Mouse (Mus musculus) lung, postnatal 0 days (tissue): ENCODE results near the gene Birc3. TPM values are rescaled to one million over a fixed set of nuclear protein-coding genes. Genes with fewer than 3 reads are reported as not detected.

Experiments
- ATAC-seq: fragments of 200-750 bp; cut with Nextera tagmentation; 2 replicates; pipeline ENCODE4 v1.8.0; 2017; ENCODE audit warnings: moderate library complexity
- DNase-seq: peaks from one replicate; pipeline ENCODE4 v3.0.0-alpha.2; 2016; ENCODE audit warnings: low spot score
- H3K27ac ChIP-seq: fragments of 300-500 bp; sonication (generic); 2 replicates; pipeline ENCODE4 v1.5.1; 2014; ENCODE audit warnings: antibody characterized with exemption, mild to moderate bottlenecking, low read length, mixed read lengths
- H3K27me3 ChIP-seq: fragments of 300-500 bp; sonication (generic); replicated peaks from 2 replicates; pipeline ENCODE4 v1.6.1; 2014; ENCODE audit warnings: low read length, mixed read lengths; ENCODE audit not compliant: insufficient read depth
- H3K36me3 ChIP-seq: fragments of 300-500 bp; sonication (generic); 2 replicates; pipeline ENCODE4 v1.6.1; 2014; ENCODE audit warnings: low read length, mixed read lengths; ENCODE audit not compliant: insufficient read depth
- H3K4me1 ChIP-seq: fragments of 300-500 bp; sonication (generic); 2 replicates; pipeline ENCODE4 v1.6.1; 2014; ENCODE audit warnings: antibody characterized with exemption, low read depth, low read length, mixed read lengths; ENCODE audit not compliant: insufficient read depth
- H3K4me2 ChIP-seq: fragments of 300-500 bp; sonication (generic); replicated peaks from 2 replicates; pipeline ENCODE4 v1.6.1; 2014; ENCODE audit warnings: low read depth, mild to moderate bottlenecking, low read length, moderate library complexity, mixed read lengths
- H3K4me3 ChIP-seq: fragments of 300-500 bp; sonication (generic); 2 replicates; pipeline ENCODE4 v1.5.1; 2014; ENCODE audit warnings: low read depth, low read length
- H3K9ac ChIP-seq: fragments of 300-500 bp; sonication (generic); replicated peaks from 2 replicates; pipeline ENCODE4 v1.6.1; 2014; ENCODE audit warnings: low read depth, mild to moderate bottlenecking
- H3K9me3 ChIP-seq: fragments of 300-500 bp; sonication (generic); 2 replicates; pipeline ENCODE4 v1.6.1; 2016; ENCODE audit warnings: low read length, mixed read lengths
- CTCF ChIP-seq: IDR thresholded peaks from 2 replicates; pipeline ENCODE4 v1.5.1; 2016; ENCODE audit warnings: antibody characterized with exemption, mild to moderate bottlenecking
- EP300 ChIP-seq: IDR thresholded peaks from 2 replicates; pipeline ENCODE4 v1.6.1; 2016; ENCODE audit warnings: antibody characterized with exemption, mild to moderate bottlenecking, control low read depth
- WGBS: fragments of 180-500 bp; shearing (Covaris S2); extraction: QIAGEN DNeasy Blood & Tissue Kit; methylation state at CpG from one replicate; pipeline ENCODE4 v1.1.7; 2014; 5-methylcytosine and 5-hydroxymethylcytosine counted together
- polyA plus RNA-seq: library from polyadenylated mRNA; unstranded; fragments of >200 nt; fragmentation: Nextera tagmentation; extraction: Ambion mirVana; gene quantifications from 2 replicates; pipeline ENCODE4 v1.2.1, GENCODE M21; 2015

The Birc3 gene
- polyA plus RNA-seq, 1 experiment from 2014 or later: 23.2 TPM

DNA sequence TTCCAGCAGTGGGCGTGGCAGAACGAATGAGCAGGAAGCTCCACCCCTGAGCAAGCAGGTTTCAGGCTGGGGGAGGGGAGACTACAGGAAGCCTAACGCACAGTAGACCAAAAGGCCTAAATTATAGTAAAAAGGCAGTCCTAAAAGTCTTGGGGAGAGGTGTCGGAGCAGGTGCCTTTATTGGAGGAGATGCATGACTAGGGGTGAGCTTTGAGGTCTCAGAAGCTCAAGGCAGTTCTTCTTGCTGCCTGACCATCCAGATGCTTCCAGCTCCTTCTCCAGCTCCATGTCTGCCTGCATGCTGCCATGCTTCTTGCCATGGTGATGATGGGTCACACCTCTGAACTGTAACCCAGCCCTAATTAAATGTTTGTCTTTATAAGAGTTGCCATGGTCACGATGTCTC lies 67.9 kb downstream of the Birc3 start:
- no peak overlapping the region for H3K9ac ChIP-seq
- 58% methylated on average over 5 of the region's 5 CpGs for WGBS
- H3K27me3 ChIP-seq: no peaks in the 10 kb centered on the region
- H3K9me3 ChIP-seq: no peaks in the 10 kb centered on the region
- H3K27ac ChIP-seq: no peak overlapping the region
- DNase-seq (no peak), ATAC-seq (no peak)
- H3K36me3 ChIP-seq: no peaks in the 10 kb centered on the region
- no peaks in the 10 kb centered on the region for H3K4me1 ChIP-seq
- TF ChIP-seq EP300 (no peak), CTCF (no peak)
- no peak overlapping the region for H3K4me3 ChIP-seq
- no peak overlapping the region for H3K4me2 ChIP-seq

Other genes starting within 250 kb of the Birc3 start
- not detected in 2 replicates for gene Mmp20, start 245.0 kb downstream of the Birc3 start, polyA plus RNA-seq
- gene Mmp7, start 181.1 kb downstream of the Birc3 start, polyA plus RNA-seq: not detected in 2 replicates
- 99.5 and 112 TPM in 2 replicates for gene Tmem123, start 109.1 kb downstream of the Birc3 start, polyA plus RNA-seq
- 23.6 and 28.6 TPM in 2 replicates for gene Birc2, start 36.1 kb downstream of the Birc3 start, polyA plus RNA-seq
- 17.0 and 19.0 TPM in 2 replicates for gene Yap1, start 131.4 kb upstream of the Birc3 start, polyA plus RNA-seq
- gene Cfap300, start 169.6 kb upstream of the Birc3 start, polyA plus RNA-seq: 5.1 and 6.5 TPM in 2 replicates